Mouse (Mus musculus) skeletal muscle tissue, adult 2 months (tissue): Measurements from ENCODE around the gene Tpbgl.

ENCODE experiments used
- DNase-seq: peaks from one replicate; pipeline ENCODE4 v3.0.0-alpha.2; 2012; ENCODE audit warnings: low read depth, low spot score

The Tpbgl gene

DNA sequence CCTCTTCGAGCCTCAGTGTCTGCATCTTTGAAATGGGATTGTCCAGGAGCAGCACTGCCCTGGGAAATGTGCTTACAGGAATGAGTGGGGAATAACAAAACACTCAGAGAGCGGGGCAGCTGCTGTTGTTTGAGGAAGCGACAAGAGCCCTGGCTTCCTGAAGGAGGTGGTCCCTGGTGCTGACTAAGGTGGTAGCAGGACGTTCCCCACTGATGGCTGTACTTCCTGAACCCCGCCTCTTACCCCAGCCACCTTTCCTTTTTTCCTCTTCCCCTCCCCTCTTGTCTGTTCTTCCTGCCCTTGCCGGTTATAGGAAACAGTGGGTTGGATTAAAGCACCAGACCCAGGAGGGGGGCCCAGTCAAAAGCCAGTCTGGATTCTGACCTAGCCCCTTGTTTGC lies 46.7 kb downstream of the Tpbgl start:
- DNase-seq = no peak

DNA sequence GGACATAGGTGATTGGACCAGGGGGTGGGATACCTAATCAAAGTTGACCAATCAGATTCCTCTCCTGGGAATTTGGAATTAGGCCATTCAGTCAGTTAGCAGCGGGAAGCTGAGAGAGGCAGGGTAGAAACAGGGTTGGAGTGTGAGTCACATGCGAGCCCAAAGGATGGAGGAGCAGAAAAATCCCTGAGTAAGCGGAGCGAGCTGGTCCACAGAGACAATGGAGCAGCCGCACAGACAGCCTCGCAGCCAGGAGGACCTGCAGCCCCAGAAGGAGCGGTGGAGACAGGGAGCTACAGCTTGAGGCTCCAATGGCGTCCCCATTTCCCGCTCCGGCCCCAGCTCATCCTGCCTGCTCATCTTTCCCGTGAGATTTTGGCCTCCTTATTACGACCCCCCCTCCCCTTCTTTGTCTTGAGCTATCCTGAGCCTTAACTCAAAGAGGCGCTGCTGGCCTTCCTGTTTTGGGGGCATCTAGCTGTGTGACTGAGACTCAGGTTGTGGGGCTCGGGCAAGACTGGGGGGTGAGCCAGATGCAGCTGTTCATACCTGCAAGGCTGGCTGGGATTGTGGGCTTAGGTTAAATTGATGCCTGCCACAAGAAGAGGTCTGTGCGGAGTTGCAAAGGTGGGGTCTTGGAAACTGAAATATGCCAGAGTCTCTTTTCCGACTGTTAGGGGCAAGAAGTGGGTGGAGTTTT lies 47.3 kb downstream of the Tpbgl start:
- DNase-seq = no peak

DNA sequence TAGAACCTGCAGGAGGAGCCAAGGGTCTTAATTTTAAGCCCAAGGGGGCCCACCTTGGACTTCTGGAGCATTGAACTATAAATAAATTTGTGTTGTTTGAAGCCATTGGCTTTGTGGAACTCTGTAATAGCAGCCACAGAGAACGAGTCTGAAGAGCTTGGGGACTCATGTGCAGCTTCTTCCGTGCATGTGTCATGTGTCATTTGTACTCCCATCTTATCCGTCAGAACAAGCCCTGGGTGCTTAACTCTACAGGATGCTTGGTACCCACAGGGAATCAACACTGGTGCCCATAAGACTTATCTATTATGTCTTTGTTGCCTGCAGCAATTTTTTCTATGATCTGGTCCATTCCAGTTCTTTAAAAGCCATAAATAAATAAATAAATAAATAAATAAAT lies 48.7 kb downstream of the Tpbgl start:
- no peak for DNase-seq
